Mouse (Mus musculus) intestine, embryonic 15.5 days (tissue): ENCODE results near the gene Proser1. TPM values are rescaled to one million over a fixed set of nuclear protein-coding genes. Genes with fewer than 3 reads are reported as not detected.

Source experiments
- ATAC-seq: fragments of 200-750 bp; cut with Nextera tagmentation; 2 replicates; pipeline ENCODE4 v1.8.0; 2017; ENCODE audit warnings: moderate TSS enrichment, moderate library complexity
- H3K27ac ChIP-seq: fragments of 300-500 bp; sonication (generic); 2 replicates; pipeline ENCODE4 v1.5.1; 2015; ENCODE audit warnings: mild to moderate bottlenecking, inconsistent platforms
- H3K27me3 ChIP-seq: fragments of 300-500 bp; sonication (generic); replicated peaks from 2 replicates; pipeline ENCODE4 v1.6.1; 2015; ENCODE audit warnings: inconsistent platforms
- H3K36me3 ChIP-seq: fragments of 300-500 bp; sonication (generic); 2 replicates; pipeline ENCODE4 v1.6.1; 2015; ENCODE audit warnings: inconsistent platforms
- H3K4me1 ChIP-seq: fragments of 300-500 bp; sonication (generic); replicated peaks from 2 replicates; pipeline ENCODE4 v1.6.1; 2015; ENCODE audit warnings: inconsistent platforms
- H3K4me2 ChIP-seq: fragments of 300-500 bp; sonication (generic); replicated peaks from 2 replicates; pipeline ENCODE4 v1.6.1; 2015; ENCODE audit warnings: mild to moderate bottlenecking, inconsistent platforms
- H3K4me3 ChIP-seq: fragments of 300-500 bp; sonication (generic); replicated peaks from 2 replicates; pipeline ENCODE4 v1.5.1; 2015; ENCODE audit warnings: inconsistent platforms
- H3K9ac ChIP-seq: fragments of 300-500 bp; sonication (generic); 2 replicates; pipeline ENCODE4 v1.6.1; 2015; ENCODE audit warnings: inconsistent platforms
- H3K9me3 ChIP-seq: fragments of 300-500 bp; sonication (generic); 2 replicates; pipeline ENCODE4 v1.6.1; 2016; ENCODE audit warnings: inconsistent platforms
- WGBS: fragments of 180-500 bp; shearing (Covaris S2); methylation state at CpG from one replicate; pipeline ENCODE4 v1.1.7; 2015; 5-methylcytosine and 5-hydroxymethylcytosine counted together
- polyA plus RNA-seq: library from polyadenylated mRNA; unstranded; fragments of >200 nt; fragmentation: Nextera tagmentation; extraction: Ambion mirVana; gene quantifications from 2 replicates; pipeline ENCODE4 v1.2.1, GENCODE M21; 2015

Gene Proser1
- polyA plus RNA-seq, 1 experiment from 2014 or later, result 14.2 TPM

- H3K9me3 ChIP-seq, result no peaks in the 10 kb centered on the region
- 80% methylated on average over 5 of the region's 5 CpGs for WGBS
- ATAC-seq, result no peak
- no peak overlapping the region for H3K9ac ChIP-seq
- no peaks in the 10 kb centered on the region for H3K27me3 ChIP-seq
- H3K4me3 ChIP-seq, result no peak overlapping the region
- peaks cover 30% of the 10 kb centered on the region for H3K36me3 ChIP-seq
- no peak overlapping the region for H3K4me2 ChIP-seq
- H3K27ac ChIP-seq, result no peak overlapping the region
- H3K4me1 ChIP-seq, result peaks cover 16% of the 10 kb centered on the region
These were observed 6.2 kb downstream of the Proser1 start for GRCm38 (mm10) chr3:53469650-53470049.

- 94% methylated on average over 5 of the region's 5 CpGs for WGBS
- Histone ChIP-seq H3K4me3 (no peak overlapping the region), H3K4me1 (peaks cover 3% of the 10 kb centered on the region; the same call in 1 of the 2 replicates), H3K4me2 (no peak overlapping the region), H3K27me3 (no peaks in the 10 kb centered on the region), H3K27ac (no peak overlapping the region), H3K36me3 (peaks cover 44% of the 10 kb centered on the region), H3K9me3 (no peaks in the 10 kb centered on the region), H3K9ac (no peak overlapping the region)
- ATAC-seq, result no peak
These were observed 8.6 kb downstream of the Proser1 start for GRCm38 (mm10) chr3:53472061-53472460.

GRCm38 (mm10) chr3:53474179-53474578, 10.7 kb downstream of the Proser1 start:
- no peaks in the 10 kb centered on the region for H3K9me3 ChIP-seq
- WGBS, result 78% methylated on average over 4 of the region's 4 CpGs
- peaks cover 60% of the 10 kb centered on the region for H3K36me3 ChIP-seq
- no peak overlapping the region for H3K9ac ChIP-seq
- no peaks in the 10 kb centered on the region for H3K27me3 ChIP-seq
- H3K4me3 ChIP-seq, result no peak overlapping the region
- H3K27ac ChIP-seq, result no peak overlapping the region
- H3K4me2 ChIP-seq, result no peak overlapping the region
- no peaks in the 10 kb centered on the region; the same call in 1 of the 2 replicates for H3K4me1 ChIP-seq
- no peak for ATAC-seq

- no peak overlapping the region for H3K4me3 ChIP-seq
- peaks cover 61% of the 10 kb centered on the region for H3K36me3 ChIP-seq
- no peaks in the 10 kb centered on the region for H3K9me3 ChIP-seq
- H3K4me2 ChIP-seq, result no peak overlapping the region
- WGBS, result 53% methylated on average over 6 of the region's 6 CpGs
- H3K27ac ChIP-seq, result no peak overlapping the region
- peak; percentile 51 for ATAC-seq
- H3K4me1 ChIP-seq, result no peaks in the 10 kb centered on the region
- no peak overlapping the region for H3K9ac ChIP-seq
- no peaks in the 10 kb centered on the region for H3K27me3 ChIP-seq
These were observed 12.4 kb downstream of the Proser1 start for GRCm38 (mm10) chr3:53475889-53476288.

- no peak overlapping the region for H3K4me3 ChIP-seq
- WGBS, result 93% methylated on average over 17 of the region's 17 CpGs
- H3K27ac ChIP-seq, result no peak overlapping the region
- no peaks in the 10 kb centered on the region for H3K27me3 ChIP-seq
- H3K9me3 ChIP-seq, result no peaks in the 10 kb centered on the region
- H3K9ac ChIP-seq, result no peak overlapping the region
- no peak overlapping the region for H3K4me2 ChIP-seq
- H3K4me1 ChIP-seq, result no peaks in the 10 kb centered on the region
- ATAC-seq, result no peak
- H3K36me3 ChIP-seq, result peaks cover 62% of the 10 kb centered on the region
These were observed 14.0 kb downstream of the Proser1 start for GRCm38 (mm10) chr3:53477468-53477867.

- Histone ChIP-seq H3K27ac (no peak overlapping the region), H3K36me3 (peaks cover 55% of the 10 kb centered on the region), H3K4me2 (no peak overlapping the region), H3K27me3 (no peaks in the 10 kb centered on the region), H3K4me3 (no peak overlapping the region), H3K9me3 (no peaks in the 10 kb centered on the region), H3K4me1 (no peaks in the 10 kb centered on the region), H3K9ac (no peak overlapping the region)
- 0 out of 2 replicates have a peak, but pooled peaks have one; percentile 34 for ATAC-seq
- 95% methylated on average over 30 of the region's 30 CpGs for WGBS
These were observed 15.1 kb downstream of the Proser1 start for GRCm38 (mm10) chr3:53478419-53479046.

GRCm38 (mm10) chr3:53483414-53484059, 20.1 kb downstream of the Proser1 start:
- H3K9me3 ChIP-seq, result no peaks in the 10 kb centered on the region
- ATAC-seq, result no peak
- no peak overlapping the region for H3K27ac ChIP-seq
- H3K4me1 ChIP-seq, result 0 out of 2 replicates have a peak, but pooled peaks cover 4% of the 10 kb centered on the region
- 89% methylated on average over 8 of the region's 8 CpGs for WGBS
- H3K36me3 ChIP-seq, result peaks cover 22% of the 10 kb centered on the region
- no peak overlapping the region for H3K4me3 ChIP-seq
- H3K27me3 ChIP-seq, result no peaks in the 10 kb centered on the region
- H3K4me2 ChIP-seq, result no peak overlapping the region
- no peak overlapping the region for H3K9ac ChIP-seq

GRCm38 (mm10) chr3:53486561-53486960, 23.1 kb downstream of the Proser1 start:
- 75% methylated on average over 10 of the region's 10 CpGs for WGBS
- Histone ChIP-seq H3K4me1 (0 out of 2 replicates have a peak, but pooled peaks cover 4% of the 10 kb centered on the region), H3K9ac (no peak overlapping the region), H3K36me3 (peaks cover 11% of the 10 kb centered on the region), H3K27ac (no peak overlapping the region), H3K9me3 (no peaks in the 10 kb centered on the region), H3K27me3 (no peaks in the 10 kb centered on the region), H3K4me2 (no peak overlapping the region), H3K4me3 (no peak overlapping the region)
- ATAC-seq, result no peak

GRCm38 (mm10) chr3:53486996-53487576, 23.6 kb downstream of the Proser1 start:
- Histone ChIP-seq H3K27me3 (no peaks in the 10 kb centered on the region), H3K4me1 (0 out of 2 replicates have a peak, but pooled peaks cover 4% of the 10 kb centered on the region), H3K9ac (no peak overlapping the region), H3K4me3 (no peak overlapping the region), H3K27ac (no peak overlapping the region), H3K4me2 (no peak overlapping the region), H3K36me3 (peaks cover 7% of the 10 kb centered on the region; the same call in 1 of the 2 replicates), H3K9me3 (no peaks in the 10 kb centered on the region)
- ATAC-seq, result no peak
- 59% methylated on average over 9 of the region's 9 CpGs for WGBS

GRCm38 (mm10) chr3:53488353-53488752, 24.9 kb downstream of the Proser1 start, which contains the start of gene Stoml3:
TSS of gene Stoml3 (plus strand) at chr3:53488653.
- 0 out of 2 replicates have a peak, but pooled peaks cover 4% of the 10 kb centered on the region for H3K4me1 ChIP-seq
- no peak within 1 kb of the TSS for H3K4me3 ChIP-seq
- H3K9ac ChIP-seq, result no peak within 1 kb of the TSS
- no peaks in the 10 kb centered on the region for H3K27me3 ChIP-seq
- no peak within 1 kb of the TSS for H3K4me2 ChIP-seq
- no peaks in the 10 kb centered on the region for H3K36me3 ChIP-seq
- H3K9me3 ChIP-seq, result no peaks in the 10 kb centered on the region
- H3K27ac ChIP-seq, result no peak within 1 kb of the TSS
- no peak for ATAC-seq
- 76% methylated on average over 6 of the region's 6 CpGs for WGBS

GRCm38 (mm10) chr3:53498351-53498905, 35.0 kb downstream of the Proser1 start:
- H3K36me3 ChIP-seq, result no peaks in the 10 kb centered on the region
- H3K27me3 ChIP-seq, result no peaks in the 10 kb centered on the region
- H3K4me1 ChIP-seq, result no peaks in the 10 kb centered on the region
- WGBS, result 61% methylated on average over 6 of the region's 6 CpGs
- no peaks in the 10 kb centered on the region for H3K9me3 ChIP-seq
- H3K4me2 ChIP-seq, result no peak overlapping the region
- no peak overlapping the region for H3K4me3 ChIP-seq
- no peak overlapping the region for H3K9ac ChIP-seq
- no peak overlapping the region for H3K27ac ChIP-seq
- ATAC-seq, result 0 out of 2 replicates have a peak, but pooled peaks have one; percentile 23

- no peak overlapping the region for H3K9ac ChIP-seq
- 63% methylated on average over 6 of the region's 6 CpGs for WGBS
- ATAC-seq, result no peak
These were observed 39.0 kb downstream of the Proser1 start for GRCm38 (mm10) chr3:53502428-53502827.

More at GRCm38 (mm10) chr3:53502428-53502827, 39.0 kb downstream of the Proser1 start:
- Histone ChIP-seq H3K4me2 (no peak overlapping the region), H3K36me3 (no peaks in the 10 kb centered on the region), H3K27me3 (no peaks in the 10 kb centered on the region), H3K9me3 (no peaks in the 10 kb centered on the region), H3K4me1 (no peaks in the 10 kb centered on the region), H3K4me3 (no peak overlapping the region), H3K27ac (no peak overlapping the region)
